Mouse (Mus musculus): ENCODE data around the gene Kdm2a. TPM values are rescaled to one million over a fixed set of nuclear protein-coding genes. Genes with fewer than 3 reads are reported as not detected.

The Kdm2a gene
- polyA plus RNA-seq, 1 experiment from 2014 or later: 53.9 TPM

DNA sequence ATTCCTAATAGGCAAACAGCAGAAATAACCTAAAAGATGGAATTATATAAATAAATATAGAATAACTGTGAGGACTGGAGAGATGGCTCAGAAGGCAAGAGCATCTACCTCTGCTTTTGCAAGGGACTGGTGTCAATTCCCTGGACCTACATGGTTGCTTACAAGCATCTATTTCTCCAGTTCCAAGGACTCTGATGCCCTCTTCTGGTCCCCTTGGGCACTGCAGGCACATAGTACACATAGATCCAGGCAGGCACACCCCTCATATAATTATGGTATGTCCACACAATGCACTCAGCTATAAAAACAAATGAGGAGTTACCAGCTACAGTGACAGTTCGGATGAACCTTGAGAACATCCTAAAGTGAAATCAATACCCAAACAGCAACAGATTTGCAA, 118.6 kb downstream of the Kdm2a start:
- WGBS: 95% methylated on average over 1 of the region's 1 CpGs
- DNase-seq (ENCODE audit: low spot score): no peak
- peaks cover 11% of the 10 kb centered on the region; the same call in 1 of the 2 replicates for H3K9me3 ChIP-seq
- H3K4me3 ChIP-seq: no peak overlapping the region
- peaks cover 14% of the 10 kb centered on the region for H3K27me3 ChIP-seq (ENCODE audit: insufficient read depth, poor library complexity, severe bottlenecking)
- H3K36me3 ChIP-seq: peaks cover 21% of the 10 kb centered on the region
- H3K4me1 ChIP-seq (replicated peaks): peaks cover 22% of the 10 kb centered on the region
- H3K27ac ChIP-seq: no peak overlapping the region

- DNase-seq (ENCODE audit: low spot score): no peak
- Histone ChIP-seq H3K4me3 (no peak overlapping the region), H3K27ac (no peak overlapping the region), H3K4me1 (replicated peaks) (peaks cover 10% of the 10 kb centered on the region), H3K36me3 (peaks cover 26% of the 10 kb centered on the region), H3K27me3 (ENCODE audit: insufficient read depth, poor library complexity, severe bottlenecking) (peaks cover 45% of the 10 kb centered on the region), H3K9me3 (peaks cover 3% of the 10 kb centered on the region; the same call in 1 of the 2 replicates)
- 93% methylated on average over 11 of the region's 11 CpGs for WGBS
Observed at GRCm38 (mm10) chr19:4270972-4271371, 127.1 kb downstream of the Kdm2a start.

GRCm38 (mm10) chr19:4270187-4270586, 127.9 kb downstream of the Kdm2a start:
- H3K4me1 ChIP-seq (replicated peaks): peaks cover 10% of the 10 kb centered on the region
- no peak overlapping the region for H3K4me3 ChIP-seq
- H3K9me3 ChIP-seq: no peaks in the 10 kb centered on the region
- no peak overlapping the region for H3K27ac ChIP-seq
- DNase-seq (ENCODE audit: low spot score): no peak
- H3K36me3 ChIP-seq: peaks cover 26% of the 10 kb centered on the region
- WGBS: 63% methylated on average over 6 of the region's 6 CpGs
- H3K27me3 ChIP-seq (ENCODE audit: insufficient read depth, poor library complexity, severe bottlenecking): peaks cover 45% of the 10 kb centered on the region

- H3K27me3 ChIP-seq (ENCODE audit: insufficient read depth, poor library complexity, severe bottlenecking): peaks cover 49% of the 10 kb centered on the region
- H3K27ac ChIP-seq: 0 out of 2 replicates have a peak within 1 kb of the TSS, but pooled peaks have one; percentile 6
Observed at GRCm38 (mm10) chr19:4268566-4269361, 129.3 kb downstream of the Kdm2a start, which contains the start of gene Ssh3. Gene Ssh3, minus strand, starts transcription at chr19:4269180.

DNA sequence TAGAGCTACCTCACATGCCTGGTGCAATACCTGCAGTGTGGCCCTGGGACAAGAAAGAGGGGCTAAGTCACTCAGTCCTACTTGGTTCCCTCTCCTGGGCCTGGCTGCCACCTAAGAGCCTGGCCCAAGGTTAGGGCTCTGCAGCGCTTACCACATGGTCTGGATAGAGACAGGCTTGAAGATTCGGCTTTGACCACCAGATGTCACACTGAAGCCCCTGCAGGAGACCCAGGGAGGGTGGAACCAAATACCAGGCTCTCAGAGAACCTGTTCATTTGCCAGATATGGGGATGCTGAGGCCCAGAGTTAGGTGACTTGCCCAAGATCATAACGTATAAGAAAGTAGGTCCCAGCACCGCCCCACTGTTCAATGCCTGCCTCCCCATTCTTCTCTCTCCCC, 132.1 kb downstream of the Kdm2a start:
- Histone ChIP-seq H3K27ac (no peak overlapping the region), H3K36me3 (peaks cover 7% of the 10 kb centered on the region), H3K4me1 (replicated peaks) (peaks cover 13% of the 10 kb centered on the region), H3K4me3 (no peak overlapping the region), H3K9me3 (no peaks in the 10 kb centered on the region), H3K27me3 (ENCODE audit: insufficient read depth, poor library complexity, severe bottlenecking) (peaks cover 48% of the 10 kb centered on the region)
- WGBS: 65% methylated on average over 4 of the region's 4 CpGs
- no peak for DNase-seq (ENCODE audit: low spot score)

More at GRCm38 (mm10) chr19:4268566-4269361, 129.3 kb downstream of the Kdm2a start, which contains the start of gene Ssh3:
- WGBS: 6% methylated on average over 46 of the region's 46 CpGs
- peak; percentile 18 for DNase-seq (ENCODE audit: low spot score)
- peak within 1 kb of the TSS; percentile 48 for H3K4me3 ChIP-seq
- peaks cover 10% of the 10 kb centered on the region for H3K4me1 ChIP-seq (replicated peaks)
- peaks cover 26% of the 10 kb centered on the region for H3K36me3 ChIP-seq
- no peaks in the 10 kb centered on the region for H3K9me3 ChIP-seq

Other genes starting within 250 kb of the Kdm2a start
- 138 and 156 TPM in 2 replicates for gene Coro1b, start 249.7 kb downstream of the Kdm2a start, polyA plus RNA-seq (2016; fragmentation: Nextera tagmentation; extraction: Ambion mirVana)
- gene Ptprcap, start 244.7 kb downstream of the Kdm2a start, polyA plus RNA-seq (2016; fragmentation: Nextera tagmentation; extraction: Ambion mirVana): 0.51 and 0.76 TPM in 2 replicates
- 65.4 and 77.0 TPM in 2 replicates for gene Rps6kb2, start 234.9 kb downstream of the Kdm2a start, polyA plus RNA-seq (2016; fragmentation: Nextera tagmentation; extraction: Ambion mirVana)
- 3.5 and 3.9 TPM in 2 replicates for gene Carns1, start 222.8 kb downstream of the Kdm2a start, polyA plus RNA-seq (2016; fragmentation: Nextera tagmentation; extraction: Ambion mirVana)
- gene Tbc1d10c, start 207.0 kb downstream of the Kdm2a start, polyA plus RNA-seq (2016; fragmentation: Nextera tagmentation; extraction: Ambion mirVana): 0.85 and 1.2 TPM in 2 replicates
- 1,005 and 1,038 TPM in 2 replicates for gene Ppp1ca, start 206.2 kb downstream of the Kdm2a start, polyA plus RNA-seq (2016; fragmentation: Nextera tagmentation; extraction: Ambion mirVana)
- gene Rad9a, start 196.6 kb downstream of the Kdm2a start, polyA plus RNA-seq (2016; fragmentation: Nextera tagmentation; extraction: Ambion mirVana): 53.0 and 53.9 TPM in 2 replicates
- gene Clcf1, start 184.0 kb downstream of the Kdm2a start, polyA plus RNA-seq (2016; fragmentation: Nextera tagmentation; extraction: Ambion mirVana): 0.87 and 1.2 TPM in 2 replicates
- not detected in 2 replicates for gene AC109138.7, start 183.9 kb downstream of the Kdm2a start, polyA plus RNA-seq (2016; fragmentation: Nextera tagmentation; extraction: Ambion mirVana)
- 17.5 and 19.7 TPM in 2 replicates for gene Pold4, start 166.4 kb downstream of the Kdm2a start, polyA plus RNA-seq (2016; fragmentation: Nextera tagmentation; extraction: Ambion mirVana)
- gene Ssh3, start 129.1 kb downstream of the Kdm2a start, polyA plus RNA-seq (2016; fragmentation: Nextera tagmentation; extraction: Ambion mirVana): 4.0 and 5.9 TPM in 2 replicates
- gene Ankrd13d, start 115.1 kb downstream of the Kdm2a start, polyA plus RNA-seq (2016; fragmentation: Nextera tagmentation; extraction: Ambion mirVana): 9.9 and 14.4 TPM in 2 replicates
- gene Grk2, start 92.1 kb downstream of the Kdm2a start, polyA plus RNA-seq (2016; fragmentation: Nextera tagmentation; extraction: Ambion mirVana): 14.8 and 16.7 TPM in 2 replicates
- 16.5 and 19.5 TPM in 2 replicates for gene Rhod, start 41.1 kb upstream of the Kdm2a start, polyA plus RNA-seq (2016; fragmentation: Nextera tagmentation; extraction: Ambion mirVana)
- 1.2 and 1.6 TPM in 2 replicates for gene Syt12, start 79.2 kb upstream of the Kdm2a start, polyA plus RNA-seq (2016; fragmentation: Nextera tagmentation; extraction: Ambion mirVana)
- 0.13 TPM in 1 of 2 replicates, not detected in the other for gene 2010003K11Rik, start 100.3 kb upstream of the Kdm2a start, polyA plus RNA-seq (2016; fragmentation: Nextera tagmentation; extraction: Ambion mirVana)
- gene Pcx, start 112.2 kb upstream of the Kdm2a start, polyA plus RNA-seq (2016; fragmentation: Nextera tagmentation; extraction: Ambion mirVana): 23.1 and 25.5 TPM in 2 replicates
- 5.9 and 8.2 TPM in 2 replicates for gene Lrfn4, start 217.4 kb upstream of the Kdm2a start, polyA plus RNA-seq (2016; fragmentation: Nextera tagmentation; extraction: Ambion mirVana)
- gene Rce1, start 227.4 kb upstream of the Kdm2a start, polyA plus RNA-seq (2016; fragmentation: Nextera tagmentation; extraction: Ambion mirVana): 80.0 and 81.4 TPM in 2 replicates

Data from hindbrain, embryonic 10.5 days (tissue).